Mouse (Mus musculus): Measurements from ENCODE around the gene Parva. TPM values are rescaled to one million over a fixed set of nuclear protein-coding genes. Genes with fewer than 3 reads are reported as not detected.

Parva gene
- total and polyA plus RNA-seq, 3 experiments = 0.08 to 1.1 (median 0.15) TPM

- Histone ChIP-seq H3K4me1 (ENCODE audit: control insufficient read depth in 1 of 2, insufficient read depth in 2 of 2) (peaks cover 13 to 70% of the 10 kb centered on the region in 2 experiments; a peak in 3 of 4 replicates), H3K36me3 (replicated peaks in 1 of 2; ENCODE audit: control insufficient read depth in 1 of 2, insufficient read depth in 1 of 2, low read length in 1 of 2) (no peaks in the 10 kb centered on the region), H3K27ac (ENCODE audit: insufficient read depth, low read depth) (no peak overlapping the region), H3K4me2 (ENCODE audit: insufficient read depth, low read depth, poor library complexity, severe bottlenecking) (no peak overlapping the region), H3K79me2 (replicated peaks; ENCODE audit: control insufficient read depth, extremely low read depth, insufficient read depth, poor library complexity, severe bottlenecking) (no peaks in the 10 kb centered on the region), H3K9me3 (replicated peaks; ENCODE audit: low read length) (no peaks in the 10 kb centered on the region), H3K27me3 (replicated peaks) (no peaks in the 10 kb centered on the region), H3K9ac (ENCODE audit: insufficient read depth, low read depth) (no peak overlapping the region), H3K4me3 (replicated peaks in 1 of 3; ENCODE audit: low read depth in 2 of 3, low read length in 2 of 3, poor library complexity in 1 of 3) (no peak overlapping the region)
- TF ChIP-seq NRF1 (IDR thresholded peaks at IDR 0.05; ENCODE audit: low read depth, low read length) (no peak), RCOR1 (conservative IDR thresholded peaks at IDR 0.05; ENCODE audit: low read depth, low read length) (no peak)
- in situ Hi-C loops (cut with MboI; ENCODE audit: low pct_ligation_motif_present, low pct_unique_long_range_greater_than_20kb, low sequenced_read_pairs) = no loop called here
- dilution Hi-C loops (cut with MboI; ENCODE audit: extremely low pct_ligation_motif_present, extremely low pct_unique_long_range_greater_than_20kb, low sequenced_read_pairs) = no loop called here
- no peak for DNase-seq (ENCODE audit: extremely low read depth)
Measured at GRCm38 (mm10) chr7:112500134-112500490, 72.8 kb downstream of the Parva start.

- TF ChIP-seq JUND (conservative IDR thresholded peaks at IDR 0.05; ENCODE audit: low read depth, low read length) = peak; percentile 37; the same call in 1 of the 2 replicates
- no peak for TF ChIP-seq ZNF384 (IDR thresholded peaks at IDR 0.05; ENCODE audit: low read depth, low read length)
- TF ChIP-seq EP300 (IDR thresholded peaks at IDR 0.05; ENCODE audit: low read length) = no peak
- TF ChIP-seq E2F4 (IDR thresholded peaks at IDR 0.05; ENCODE audit: insufficient replicate concordance, low read depth, low read length) = peak; percentile 85; the same call in 1 of the 2 replicates
- TF ChIP-seq MYC (IDR thresholded peaks at IDR 0.05; ENCODE audit: low read depth, low read length) = no peak
- no peak for TF ChIP-seq JUN (IDR thresholded peaks at IDR 0.05; ENCODE audit: insufficient read depth, low read depth, low read length)
- no peak for TF ChIP-seq RCOR1 (conservative IDR thresholded peaks at IDR 0.05; ENCODE audit: low read depth, low read length)
- H3K4me2 ChIP-seq (ENCODE audit: insufficient read depth, low read depth, poor library complexity, severe bottlenecking) = peak overlapping the region; percentile 47
- H3K79me2 ChIP-seq (replicated peaks; ENCODE audit: control insufficient read depth, extremely low read depth, insufficient read depth, poor library complexity, severe bottlenecking) = no peaks in the 10 kb centered on the region
- no peaks in the 10 kb centered on the region for H3K27me3 ChIP-seq (replicated peaks)
- no peaks in the 10 kb centered on the region for H3K36me3 ChIP-seq (replicated peaks in 1 of 2; ENCODE audit: control insufficient read depth in 1 of 2, insufficient read depth in 1 of 2, low read length in 1 of 2)
- H3K9ac ChIP-seq (ENCODE audit: insufficient read depth, low read depth) = no peak overlapping the region
- H3K9me3 ChIP-seq (replicated peaks; ENCODE audit: low read length) = no peaks in the 10 kb centered on the region
- DNase-seq (ENCODE audit: extremely low read depth) = peak; percentile 82
- H3K4me1 ChIP-seq (ENCODE audit: control insufficient read depth in 1 of 2, insufficient read depth in 2 of 2) = peaks cover 13 to 69% of the 10 kb centered on the region in 2 experiments; a peak in 3 of 4 replicates
- dilution Hi-C loops (cut with MboI; ENCODE audit: extremely low pct_ligation_motif_present, extremely low pct_unique_long_range_greater_than_20kb, low sequenced_read_pairs) (no loop called here), in situ Hi-C loops (cut with MboI; ENCODE audit: low pct_ligation_motif_present, low pct_unique_long_range_greater_than_20kb, low sequenced_read_pairs) (no loop called here)
- H3K4me3 ChIP-seq (replicated peaks in 1 of 3; ENCODE audit: low read depth in 2 of 3, low read length in 2 of 3, poor library complexity in 1 of 3) = peak overlapping the region in 1 of 3 experiments; percentile 52
- no peak overlapping the region for H3K27ac ChIP-seq (ENCODE audit: insufficient read depth, low read depth)
Measured at GRCm38 (mm10) chr7:112502050-112502809, 74.9 kb downstream of the Parva start.

GRCm38 (mm10) chr7:112502845-112503244, 75.5 kb downstream of the Parva start:
- H3K9ac ChIP-seq (ENCODE audit: insufficient read depth, low read depth) = no peak overlapping the region; the same call in 1 of the 2 replicates
- H3K4me3 ChIP-seq (replicated peaks in 1 of 3; ENCODE audit: low read depth in 2 of 3, low read length in 2 of 3, poor library complexity in 1 of 3) = peak overlapping the region in 1 of 3 experiments; percentile 52
- H3K4me1 ChIP-seq (ENCODE audit: control insufficient read depth in 1 of 2, insufficient read depth in 2 of 2) = peaks cover 13 to 65% of the 10 kb centered on the region in 2 experiments; a peak in 3 of 4 replicates
- H3K79me2 ChIP-seq (replicated peaks; ENCODE audit: control insufficient read depth, extremely low read depth, insufficient read depth, poor library complexity, severe bottlenecking) = no peaks in the 10 kb centered on the region
- H3K36me3 ChIP-seq (replicated peaks in 1 of 2; ENCODE audit: control insufficient read depth in 1 of 2, insufficient read depth in 1 of 2, low read length in 1 of 2) = no peaks in the 10 kb centered on the region
- no peaks in the 10 kb centered on the region for H3K9me3 ChIP-seq (replicated peaks; ENCODE audit: low read length)
- DNase-seq (ENCODE audit: extremely low read depth) = no peak
- dilution Hi-C loops (cut with MboI; ENCODE audit: extremely low pct_ligation_motif_present, extremely low pct_unique_long_range_greater_than_20kb, low sequenced_read_pairs) = no loop called here
- in situ Hi-C loops (cut with MboI; ENCODE audit: low pct_ligation_motif_present, low pct_unique_long_range_greater_than_20kb, low sequenced_read_pairs) = no loop called here
- no peak overlapping the region for H3K27ac ChIP-seq (ENCODE audit: insufficient read depth, low read depth)
- no peaks in the 10 kb centered on the region for H3K27me3 ChIP-seq (replicated peaks)
- TF ChIP-seq USF1 (IDR thresholded peaks at IDR 0.05; ENCODE audit: low read depth, low read length) (no peak), ZKSCAN1 (IDR thresholded peaks at IDR 0.05; ENCODE audit: borderline replicate concordance, low read depth, low read length) (no peak), HCFC1 (IDR thresholded peaks at IDR 0.05; ENCODE audit: low read depth, low read length) (no peak), NRF1 (IDR thresholded peaks at IDR 0.05; ENCODE audit: low read depth, low read length) (no peak), TBP (conservative IDR thresholded peaks at IDR 0.05; ENCODE audit: low read depth, low read length) (no peak), ZMIZ1 (IDR thresholded peaks at IDR 0.05; ENCODE audit: low read depth, low read length) (no peak), RAD21 (IDR thresholded peaks at IDR 0.05; ENCODE audit: low read depth, low read length) (no peak), PAX5 (IDR thresholded peaks at IDR 0.05; ENCODE audit: low read length) (no peak), BHLHE40 (IDR thresholded peaks at IDR 0.05; ENCODE audit: low read depth, low read length) (no peak), ETS1 (conservative IDR thresholded peaks at IDR 0.05; ENCODE audit: low read depth, low read length) (no peak), RCOR1 (conservative IDR thresholded peaks at IDR 0.05; ENCODE audit: low read depth, low read length) (no peak), JUN (IDR thresholded peaks at IDR 0.05; ENCODE audit: insufficient read depth, low read depth, low read length) (no peak), TCF12 (IDR thresholded peaks at IDR 0.05; ENCODE audit: low read depth, low read length) (no peak), MXI1 (IDR thresholded peaks at IDR 0.05; ENCODE audit: low read depth, low read length) (no peak), NELFE (IDR thresholded peaks at IDR 0.05; ENCODE audit: low read depth, low read length) (no peak), ELF1 (IDR thresholded peaks at IDR 0.05; ENCODE audit: low read depth, low read length) (no peak), JUND (conservative IDR thresholded peaks at IDR 0.05; ENCODE audit: low read depth, low read length) (no peak), KAT2A (IDR thresholded peaks at IDR 0.05; ENCODE audit: insufficient replicate concordance, low read length) (no peak), ZNF384 (IDR thresholded peaks at IDR 0.05; ENCODE audit: low read depth, low read length) (no peak)
- H3K4me2 ChIP-seq (ENCODE audit: insufficient read depth, low read depth, poor library complexity, severe bottlenecking) = 0 out of 2 replicates have a peak overlapping the region, but pooled peaks have one; percentile 47
